19 mouse cellular contexts compared by ENCODE assay signal in the genomic region with DNA sequence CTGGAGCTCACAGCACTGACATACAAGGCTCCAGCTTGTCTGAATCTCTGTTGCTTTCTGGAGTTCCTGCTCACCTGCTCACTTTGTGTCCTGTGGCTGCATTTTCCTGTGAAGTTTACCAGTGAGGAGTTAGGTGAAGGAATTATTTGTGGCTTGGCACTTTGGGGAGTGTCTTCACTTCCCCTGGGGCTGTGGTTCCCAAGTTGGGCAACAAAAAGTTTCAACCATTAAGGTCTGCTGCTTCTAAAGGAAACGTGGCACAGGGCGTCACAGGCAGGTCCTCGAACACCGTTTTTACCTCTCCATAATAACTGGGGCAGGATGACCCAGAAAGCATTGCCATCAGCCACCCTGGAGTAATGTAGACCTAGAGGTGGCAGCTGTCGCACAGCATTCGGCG. TPM values are rescaled to one million over a fixed set of nuclear protein-coding genes. Genes with fewer than 3 reads are reported as not detected.
"Had no signal": no experiment of that assay in that cellular context is flagged by ENCODE, and none has a peak within 500 bp of the region (broad histone marks: within the 10 kb centered on the region; RNA-seq: fewer than 3 reads in every experiment).

No protein-coding gene starts in this region.

- H3K27me3 ChIP-seq: neural tube, embryonic 13.5 days; neural tube, embryonic 15.5 days; stomach, embryonic 15.5 days had no signal

- DNase-seq: lung, adult 18-20 months; lung, embryonic 14.5 days; lung, postnatal 10 days; lung, postnatal 4 days; midbrain, embryonic 14.5 days; right cerebral cortex, postnatal 14 days; thymus, adult 18-20 months; thymus, postnatal 14 days; thymus, postnatal 36 days had no signal

- H3K4me2 ChIP-seq: lung, embryonic 14.5 days; midbrain, embryonic 12.5 days; neural tube, embryonic 13.5 days; neural tube, embryonic 15.5 days; stomach, embryonic 15.5 days had no signal

- H3K9me3 ChIP-seq: midbrain, embryonic 10.5 days; midbrain, embryonic 12.5 days; neural tube, embryonic 13.5 days; neural tube, embryonic 15.5 days; stomach, embryonic 15.5 days had no signal

- H3K9ac ChIP-seq: liver, embryonic 14.5 days; lung, embryonic 14.5 days; midbrain, embryonic 12.5 days; neural tube, embryonic 13.5 days; neural tube, embryonic 15.5 days; stomach, embryonic 15.5 days had no signal

- H3K4me3 ChIP-seq: midbrain, embryonic 10.5 days; midbrain, embryonic 12.5 days; myocyte; neural tube, embryonic 13.5 days; neural tube, embryonic 15.5 days; stomach, embryonic 15.5 days had no signal

- H3K27ac ChIP-seq: liver, embryonic 14.5 days; midbrain, embryonic 10.5 days; midbrain, embryonic 12.5 days; neural tube, embryonic 13.5 days; neural tube, embryonic 15.5 days; stomach, embryonic 15.5 days had no signal

- H3K36me3 ChIP-seq: midbrain, embryonic 10.5 days; midbrain, embryonic 12.5 days; neural tube, embryonic 13.5 days; neural tube, embryonic 15.5 days; stomach, embryonic 15.5 days had no signal

- ATAC-seq: midbrain, embryonic 16.5 days had no signal

- H3K4me1 ChIP-seq: midbrain, embryonic 10.5 days; neural tube, embryonic 13.5 days; stomach, embryonic 15.5 days had no signal

RNA-seq across cellular contexts. Expression of gene Gal, which starts 12.8 kb away (rescaled TPM):
- total RNA-seq: megakaryocyte-erythroid progenitor cell, adult 5-6 weeks had no signal
- polyA plus RNA-seq: liver, embryonic 16.5 days; myocyte had no signal

RNA-seq across cellular contexts. Expression of gene Tesmin, which starts 12.8 kb away (rescaled TPM):
- polyA plus RNA-seq: neural tube, embryonic 13.5 days had no signal
